In the genomic region with DNA sequence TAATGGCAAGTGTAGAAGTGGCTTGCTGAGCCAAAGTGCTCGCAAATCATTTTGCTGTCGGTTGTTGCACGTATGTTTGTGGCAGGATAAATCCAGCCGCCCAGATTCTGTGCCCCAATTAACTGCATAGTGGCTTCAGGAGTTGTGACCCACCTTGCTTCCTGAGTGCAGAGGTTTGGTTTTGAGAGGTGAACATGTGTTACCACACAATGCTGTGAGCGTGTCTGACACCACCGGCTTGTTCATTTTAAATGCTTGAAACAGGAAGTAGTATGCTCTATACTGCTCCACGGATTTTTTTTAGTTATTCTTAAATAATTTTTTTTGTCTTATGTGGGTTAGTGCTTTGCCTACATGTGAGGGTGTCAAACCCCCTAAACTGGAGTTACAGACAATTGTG, we compare ENCODE assay signal across 13 mouse cellular contexts.
DNase-seq lines count a peak whose midpoint lies in the region; ATAC-seq lines count a peak whose summit lies in the region.
"Had no signal": no experiment of that assay in that cellular context is flagged by ENCODE, and none has a peak within 500 bp of the region (broad histone marks: within the 10 kb centered on the region; RNA-seq: fewer than 3 reads in every experiment).

No protein-coding gene starts in this region.

- no peaks in the 10 kb centered on the region for H3K9me3 ChIP-seq in lung, embryonic 15.5 days
- H3K9me3 ChIP-seq in limb, embryonic 10.5 days (replicated peaks): no peaks in the 10 kb centered on the region
- H3K9me3 ChIP-seq: liver, embryonic 15.5 days; megakaryocyte, embryonic 14.5 days had no signal

- 35% methylated on average over 7 of the region's 7 CpGs for WGBS in lung, embryonic 15.5 days
- 32% methylated on average over 7 of the region's 7 CpGs for WGBS in limb, embryonic 10.5 days

- peaks cover 38% of the 10 kb centered on the region for H3K4me1 ChIP-seq in lung, embryonic 15.5 days
- H3K4me1 ChIP-seq in limb, embryonic 10.5 days: peaks cover 69% of the 10 kb centered on the region
- H3K4me1 ChIP-seq: liver, embryonic 15.5 days had no signal

- H3K36me3 ChIP-seq in lung, embryonic 15.5 days: no peaks in the 10 kb centered on the region
- no peaks in the 10 kb centered on the region for H3K36me3 ChIP-seq in limb, embryonic 10.5 days
- H3K36me3 ChIP-seq: G1E; liver, embryonic 15.5 days had no signal

- no peak for DNase-seq in lung, postnatal 25 days (ENCODE audit: low spot score)
- peak; percentile 61 for DNase-seq in T-cell, adult 2 months (ENCODE audit: low spot score)
- DNase-seq in limb, embryonic 10.5 days (ENCODE audit: low spot score): no peak
- DNase-seq in thymus, postnatal 25 days: peak; percentile 53
- no peak for DNase-seq in embryo, embryonic 10 days (ENCODE audit: low spot score)
- no peak for DNase-seq in left cerebral cortex, postnatal 25 days (ENCODE audit: low spot score in 2 of 2)
- DNase-seq: cerebellum, adult 11-12 months; layer of hippocampus, adult 9-11 months had no signal

- intact Hi-C loops in left cerebral cortex, postnatal 25 days (cut with DNase I): loop anchor here (5.0 kb wide), 1 partner anchor 40 kb away; no protein-coding TSS in a partner anchor

- H3K27me3 ChIP-seq in lung, embryonic 15.5 days: no peaks in the 10 kb centered on the region
- no peaks in the 10 kb centered on the region for H3K27me3 ChIP-seq in limb, embryonic 10.5 days (ENCODE audit: low read depth, poor library complexity, severe bottlenecking)
- H3K27me3 ChIP-seq: liver, embryonic 15.5 days had no signal

- 0 out of 2 replicates have a peak overlapping the region, but pooled peaks have one; percentile 1 for H3K27ac ChIP-seq in lung, embryonic 15.5 days
- peak overlapping the region; percentile 74 for H3K27ac ChIP-seq in limb, embryonic 10.5 days
- H3K27ac ChIP-seq: kidney, postnatal 0 days; liver, embryonic 15.5 days had no signal

- H3K4me2 ChIP-seq in lung, embryonic 15.5 days: no peak overlapping the region
- H3K4me2 ChIP-seq: liver, embryonic 15.5 days had no signal

- H3K9ac ChIP-seq in lung, embryonic 15.5 days: no peak overlapping the region
- H3K9ac ChIP-seq: liver, embryonic 15.5 days had no signal

- no peak for ATAC-seq in lung, embryonic 15.5 days (ENCODE audit: borderline replicate concordance, extremely low read depth, low FRiP score, low TSS enrichment)

- H3K4me3 ChIP-seq in lung, embryonic 15.5 days: no peak overlapping the region
- no peak overlapping the region for H3K4me3 ChIP-seq in limb, embryonic 10.5 days
- H3K4me3 ChIP-seq: liver, embryonic 15.5 days; megakaryocyte, embryonic 14.5 days had no signal

Comparison
In these comparisons a context has a peak if more than half of its experiments do, and no peak if none do; other contexts are left out.
1. DNase-seq: peak in T-cell, adult 2 months (single experiment) and thymus, postnatal 25 days (single experiment); none in lung, postnatal 25 days (single experiment), limb, embryonic 10.5 days (single experiment), embryo, embryonic 10 days (single experiment) and left cerebral cortex, postnatal 25 days (0 of 2).